Mouse (Mus musculus) heart, adult 2 months (tissue): ENCODE results near the gene Ppp4c.

Experiments used
- CTCF ChIP-seq: fragments of 200-600 bp; IDR thresholded peaks from 2 replicates; pipeline ENCODE4 v1.8.1; 2022; ENCODE audit warnings: antibody characterized with exemption, mild to moderate bottlenecking, moderate library complexity
- EP300 ChIP-seq: fragments of 200-500 bp; IDR thresholded peaks from 2 replicates; pipeline ENCODE4 v1.6.1; 2011; ENCODE audit warnings: low read depth, low read length, control low read depth; ENCODE audit not compliant: insufficient read depth
- POLR2A ChIP-seq: fragments of 200-500 bp; IDR thresholded peaks from 2 replicates; pipeline ENCODE4 v1.6.1; 2011; ENCODE audit warnings: mild to moderate bottlenecking, low read depth, low read length, control low read depth; ENCODE audit not compliant: insufficient read depth

GRCm38 (mm10) chr7:126791851-126792720, at the start of gene Ppp4c:
- TF ChIP-seq CTCF (no peak), EP300 (peak; percentile 84), POLR2A (peak; percentile 90)
